Mouse (Mus musculus) embryonic facial prominence, embryonic 14.5 days (tissue): ENCODE data around the gene Pcnx2. TPM values are rescaled to one million over a fixed set of nuclear protein-coding genes. Genes with fewer than 3 reads are reported as not detected.
A peak's percentile ranks its signal among the peaks of the same experiment; 100 is the strongest.

Experiments
- ATAC-seq: fragments of 200-750 bp; cut with Nextera tagmentation; 2 replicates; pipeline ENCODE4 v1.8.0; 2017; ENCODE audit warnings: low read depth, moderate number of reproducible peaks, moderate TSS enrichment
- DNase-seq: peaks from one replicate; pipeline ENCODE4 v3.0.0-alpha.2; 2015; ENCODE audit warnings: low spot score
- H3K27ac ChIP-seq: fragments of 300-500 bp; sonication (generic); replicated peaks from 2 replicates; pipeline ENCODE4 v1.5.1; 2014; ENCODE audit warnings: low read depth, mild to moderate bottlenecking, low read length, moderate library complexity
- H3K27me3 ChIP-seq: fragments of 300-500 bp; sonication (generic); replicated peaks from 2 replicates; pipeline ENCODE4 v1.6.1; 2014; ENCODE audit warnings: low read length; ENCODE audit not compliant: control insufficient read depth, insufficient read depth
- H3K36me3 ChIP-seq: fragments of 300-500 bp; sonication (generic); 2 replicates; pipeline ENCODE4 v1.6.1; 2014; ENCODE audit warnings: low read length, mixed read lengths; ENCODE audit not compliant: control insufficient read depth, insufficient read depth
- H3K4me1 ChIP-seq: fragments of 300-500 bp; sonication (generic); 2 replicates; pipeline ENCODE4 v1.6.1; 2014; ENCODE audit warnings: antibody characterized with exemption, low read length; ENCODE audit not compliant: control insufficient read depth, insufficient read depth
- H3K4me2 ChIP-seq: fragments of 300-500 bp; sonication (generic); 2 replicates; pipeline ENCODE4 v1.6.1; 2014; ENCODE audit warnings: low read depth, mild to moderate bottlenecking, low read length, moderate library complexity, mixed read lengths
- H3K4me3 ChIP-seq: fragments of 300-500 bp; sonication (generic); 2 replicates; pipeline ENCODE4 v1.5.1; 2014; ENCODE audit warnings: low read depth, mild to moderate bottlenecking, low read length
- H3K9ac ChIP-seq: fragments of 300-500 bp; sonication (generic); 2 replicates; pipeline ENCODE4 v1.6.1; 2014; ENCODE audit warnings: low read depth, mild to moderate bottlenecking, low read length, moderate library complexity, mixed read lengths
- H3K9me3 ChIP-seq: fragments of 300-500 bp; sonication (generic); 2 replicates; pipeline ENCODE4 v1.6.1; 2016; ENCODE audit warnings: low read length; ENCODE audit not compliant: control insufficient read depth
- WGBS: fragments of 180-500 bp; shearing (Covaris S2); extraction: QIAGEN DNeasy Blood & Tissue Kit; methylation state at CpG from one replicate; pipeline ENCODE4 v1.1.7; 2014; 5-methylcytosine and 5-hydroxymethylcytosine counted together
- polyA plus RNA-seq: library from polyadenylated mRNA; unstranded; fragments of >200 nt; fragmentation: Nextera tagmentation; extraction: Ambion mirVana; gene quantifications from 2 replicates; pipeline ENCODE4 v1.2.1, GENCODE M21; 2014

The Pcnx2 gene
- polyA plus RNA-seq, 1 experiment from 2014 or later = 0.60 TPM

DNA sequence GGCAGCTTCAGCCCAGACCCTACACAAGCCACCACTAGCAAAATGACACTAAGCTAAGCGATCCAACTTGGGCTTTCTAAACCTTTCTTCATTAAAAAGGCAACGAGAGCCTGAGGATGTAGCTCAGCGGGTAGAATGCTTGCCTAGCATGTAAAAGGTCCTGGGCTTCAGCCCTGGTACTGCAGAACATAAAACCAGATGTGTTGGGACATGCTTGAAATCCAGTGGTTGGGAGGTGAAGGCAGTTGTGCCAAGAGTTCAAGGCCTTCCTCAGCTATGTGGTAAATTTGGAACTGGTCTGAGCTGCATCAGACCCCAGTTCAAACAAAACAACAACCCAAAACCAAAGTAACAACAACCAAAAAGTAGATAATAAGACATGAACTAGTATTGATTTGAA, 121.8 kb downstream of the Pcnx2 start:
- ATAC-seq (no peak), DNase-seq (no peak)
- Histone ChIP-seq H3K4me3 (no peak overlapping the region), H3K36me3 (no peaks in the 10 kb centered on the region), H3K9me3 (no peaks in the 10 kb centered on the region), H3K9ac (no peak overlapping the region), H3K27me3 (no peaks in the 10 kb centered on the region), H3K4me1 (no peaks in the 10 kb centered on the region), H3K27ac (no peak overlapping the region), H3K4me2 (no peak overlapping the region)
- WGBS = 88% methylated on average over 3 of the region's 3 CpGs

DNA sequence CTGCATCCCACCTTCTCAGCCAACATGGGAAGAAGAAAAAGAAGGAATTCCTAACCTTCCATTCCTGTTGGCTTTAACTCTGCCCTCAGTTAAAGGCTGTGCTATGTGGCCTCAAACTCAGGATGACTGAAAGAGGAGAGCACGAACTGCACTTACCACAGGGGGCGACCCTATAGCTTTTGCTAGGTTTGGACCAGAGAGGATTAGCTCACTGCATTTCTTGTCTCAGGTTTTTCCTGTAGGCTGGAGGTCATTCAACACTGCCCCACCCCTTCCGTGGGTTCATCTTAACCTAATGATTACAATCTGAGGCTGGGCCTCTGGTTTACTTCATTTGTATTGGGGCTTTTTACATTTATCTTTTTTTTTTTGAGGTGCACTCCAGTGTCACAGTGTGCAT, 123.1 kb downstream of the Pcnx2 start:
- H3K36me3 ChIP-seq = no peaks in the 10 kb centered on the region
- 50% methylated on average over 3 of the region's 3 CpGs for WGBS
- no peak for ATAC-seq

DNA sequence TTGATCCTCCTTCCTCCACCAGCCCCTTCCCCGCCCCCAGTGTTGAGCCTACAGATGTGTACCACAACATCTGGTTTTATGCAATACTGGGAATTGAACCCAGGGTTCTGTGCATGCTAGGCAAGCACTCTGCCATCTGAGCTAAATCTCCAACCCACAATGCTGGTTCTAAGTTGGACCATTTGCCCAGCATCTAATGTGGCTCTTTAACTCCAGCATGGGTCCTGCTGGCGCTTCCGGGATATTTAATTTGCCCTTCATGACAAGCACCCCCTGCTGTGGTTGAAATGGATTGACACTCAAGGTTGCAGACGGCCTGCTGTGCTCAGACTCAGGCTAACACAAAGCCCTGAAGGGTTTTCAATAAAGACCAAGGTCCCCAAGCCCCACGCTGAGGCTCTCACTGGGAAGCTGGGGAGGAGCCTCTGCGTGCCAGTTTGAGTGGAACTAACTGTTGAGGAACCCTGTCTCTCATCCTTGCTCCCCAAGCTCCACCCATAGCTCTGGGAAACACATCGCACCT, 124.8 kb downstream of the Pcnx2 start:
- DNase-seq (no peak), ATAC-seq (no peak)
- 55% methylated on average over 7 of the region's 7 CpGs for WGBS
- H3K9me3 ChIP-seq = no peaks in the 10 kb centered on the region
- no peak overlapping the region for H3K4me2 ChIP-seq
- H3K4me1 ChIP-seq = no peaks in the 10 kb centered on the region
- no peak overlapping the region for H3K9ac ChIP-seq
- no peaks in the 10 kb centered on the region for H3K36me3 ChIP-seq
- no peaks in the 10 kb centered on the region for H3K27me3 ChIP-seq
- no peak overlapping the region for H3K27ac ChIP-seq
- H3K4me3 ChIP-seq = no peak overlapping the region

More for the DNA sequence above, 123.1 kb downstream of the Pcnx2 start:
- Histone ChIP-seq H3K4me1 (no peaks in the 10 kb centered on the region), H3K4me2 (no peak overlapping the region), H3K27ac (no peak overlapping the region), H3K4me3 (no peak overlapping the region), H3K9ac (no peak overlapping the region), H3K9me3 (no peaks in the 10 kb centered on the region), H3K27me3 (no peaks in the 10 kb centered on the region)
- no peak for DNase-seq

DNA sequence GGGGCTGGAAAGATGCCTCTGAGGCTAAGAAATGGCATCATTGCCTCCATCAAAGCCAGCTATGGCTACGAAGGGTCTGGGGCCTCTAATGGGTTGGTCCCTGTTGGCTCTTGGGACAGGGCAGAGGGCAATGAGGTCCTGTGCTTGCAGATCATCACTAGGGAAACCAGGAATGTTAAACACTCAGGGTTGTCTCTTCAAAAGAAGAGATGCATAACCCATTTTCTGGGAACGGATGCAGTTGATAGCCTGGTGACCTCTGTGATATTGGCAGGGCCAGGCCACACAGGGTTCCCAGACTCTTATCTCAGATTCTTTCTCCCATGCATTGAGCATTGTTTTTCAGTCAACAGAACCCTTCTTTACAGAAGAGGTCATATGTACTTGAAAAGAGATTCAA, 125.8 kb downstream of the Pcnx2 start:
- Histone ChIP-seq H3K4me2 (no peak overlapping the region), H3K9me3 (no peaks in the 10 kb centered on the region), H3K27me3 (no peaks in the 10 kb centered on the region), H3K9ac (no peak overlapping the region), H3K27ac (no peak overlapping the region), H3K4me1 (no peaks in the 10 kb centered on the region), H3K4me3 (no peak overlapping the region), H3K36me3 (no peaks in the 10 kb centered on the region)
- 46% methylated on average over 2 of the region's 2 CpGs for WGBS
- no peak for ATAC-seq
- DNase-seq = no peak

DNA sequence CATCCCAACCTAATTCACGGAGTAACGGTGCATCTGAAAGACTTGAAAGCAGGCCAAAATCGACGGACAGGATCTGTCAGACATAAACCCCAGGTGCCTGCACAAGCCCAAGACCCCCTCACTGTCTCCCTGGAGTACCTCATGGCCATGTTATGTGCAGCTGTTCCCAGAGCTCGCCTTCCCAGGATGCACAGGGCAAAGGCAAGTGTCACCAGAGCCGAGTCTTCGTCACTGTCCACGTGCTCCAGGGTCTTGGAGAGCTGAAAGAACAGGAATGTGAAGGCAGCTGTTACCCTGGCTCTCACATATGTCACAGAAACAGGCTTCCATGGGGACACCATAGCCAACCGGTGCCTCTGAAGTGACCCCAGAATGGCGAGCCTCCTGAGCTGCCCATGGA, 130.0 kb downstream of the Pcnx2 start:
- Histone ChIP-seq H3K4me1 (no peaks in the 10 kb centered on the region), H3K4me3 (no peak overlapping the region), H3K27me3 (no peaks in the 10 kb centered on the region), H3K4me2 (no peak overlapping the region), H3K36me3 (no peaks in the 10 kb centered on the region), H3K9ac (no peak overlapping the region), H3K27ac (no peak overlapping the region), H3K9me3 (no peaks in the 10 kb centered on the region)
- WGBS = 79% methylated on average over 10 of the region's 10 CpGs
- DNase-seq (peak; percentile 63), ATAC-seq (peak; percentile 71; the same call in 1 of the 2 replicates)

DNA sequence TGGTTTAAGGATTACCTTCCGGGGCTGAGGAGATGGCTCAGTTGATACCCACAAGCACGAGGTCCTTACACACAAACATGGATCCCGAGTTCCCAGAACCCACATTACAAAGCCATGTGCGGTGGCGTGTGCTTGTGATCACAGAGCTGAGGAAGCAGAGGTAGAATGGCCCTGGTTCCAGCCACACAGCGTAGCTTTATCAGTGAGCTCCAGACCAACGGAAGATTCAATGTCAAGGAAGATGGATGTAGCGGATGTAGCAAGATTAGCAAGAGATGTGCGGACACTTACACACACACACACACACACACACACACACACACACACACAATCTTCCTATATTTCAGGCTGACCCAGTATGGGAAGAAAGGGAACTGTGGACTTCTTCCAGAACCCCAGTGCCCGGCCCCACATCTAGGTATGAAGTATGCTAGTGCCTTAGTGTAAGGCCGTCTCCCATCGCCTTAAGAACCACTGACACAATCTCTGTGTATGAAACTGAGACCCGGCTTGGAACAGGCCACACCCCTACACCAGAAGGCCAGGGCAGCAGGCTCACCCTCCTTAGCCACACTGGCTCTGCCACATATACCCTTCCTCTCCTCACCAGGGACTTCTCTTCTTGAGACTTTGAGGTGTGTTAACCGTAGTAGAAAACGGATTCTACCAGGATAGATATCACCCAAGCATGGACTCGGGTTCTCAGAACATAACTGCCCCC, 134.9 kb downstream of the Pcnx2 start:
- Histone ChIP-seq H3K27me3 (no peaks in the 10 kb centered on the region), H3K27ac (no peak overlapping the region), H3K4me3 (no peak overlapping the region), H3K4me2 (no peak overlapping the region), H3K36me3 (no peaks in the 10 kb centered on the region), H3K4me1 (no peaks in the 10 kb centered on the region), H3K9ac (no peak overlapping the region), H3K9me3 (no peaks in the 10 kb centered on the region)
- no peak for DNase-seq
- ATAC-seq = no peak
- 94% methylated on average over 16 of the region's 16 CpGs for WGBS

DNA sequence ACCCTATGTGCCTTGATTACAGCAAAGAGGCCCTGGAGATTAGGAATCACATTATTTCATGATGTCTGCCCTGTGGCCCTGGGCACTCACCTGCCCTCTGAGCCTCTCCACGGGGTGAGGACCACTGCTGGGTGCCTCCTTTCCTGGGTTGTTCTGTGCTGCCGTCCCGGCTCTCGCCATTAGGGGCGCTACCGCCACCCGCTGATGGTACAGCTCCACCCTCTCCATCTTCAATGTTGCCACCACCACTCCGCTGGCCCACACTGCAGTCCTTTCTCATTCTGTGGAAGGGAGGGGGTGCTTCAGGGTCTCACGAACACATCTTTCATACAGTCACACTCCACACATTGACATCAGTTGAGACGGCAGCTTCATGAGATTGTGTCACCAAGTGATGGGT, 139.1 kb downstream of the Pcnx2 start:
- WGBS = 52% methylated on average over 10 of the region's 10 CpGs
- Histone ChIP-seq H3K4me3 (no peak overlapping the region), H3K36me3 (no peaks in the 10 kb centered on the region), H3K27ac (no peak overlapping the region), H3K4me2 (no peak overlapping the region), H3K27me3 (no peaks in the 10 kb centered on the region), H3K4me1 (peaks cover 14% of the 10 kb centered on the region), H3K9ac (no peak overlapping the region), H3K9me3 (no peaks in the 10 kb centered on the region)
- DNase-seq = no peak
- ATAC-seq = no peak

DNA sequence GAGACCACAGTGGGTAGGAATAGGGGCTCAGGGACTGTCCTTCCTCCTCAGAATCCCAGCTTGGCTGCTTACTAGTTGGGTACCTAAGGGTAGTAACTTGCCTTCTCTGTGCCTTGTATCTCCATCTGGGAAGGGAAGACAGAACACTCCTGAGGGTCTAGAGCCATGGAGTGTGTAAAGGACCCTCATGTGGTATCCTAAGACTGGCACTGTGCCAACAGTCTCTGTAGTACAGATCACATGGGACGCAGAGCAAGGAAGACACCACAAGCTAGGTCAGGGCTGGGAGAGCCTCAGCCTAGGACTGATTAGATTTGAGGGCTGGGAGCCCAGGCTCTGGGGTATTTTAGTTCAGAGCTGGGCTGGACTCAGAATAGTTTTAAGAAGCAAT, 141.0 kb downstream of the Pcnx2 start:
- H3K9ac ChIP-seq = no peak overlapping the region
- no peak overlapping the region for H3K4me2 ChIP-seq
- H3K27me3 ChIP-seq = no peaks in the 10 kb centered on the region
- no peak for DNase-seq
- H3K4me1 ChIP-seq = peaks cover 14% of the 10 kb centered on the region
- H3K4me3 ChIP-seq = no peak overlapping the region
- no peaks in the 10 kb centered on the region for H3K36me3 ChIP-seq
- H3K27ac ChIP-seq = no peak overlapping the region
- no peaks in the 10 kb centered on the region for H3K9me3 ChIP-seq
- ATAC-seq = no peak
- 53% methylated on average over 1 of the region's 1 CpGs for WGBS
